Mouse (Mus musculus): ENCODE measurements at regions not wholly inside any gene's neighbourhood (a gene's known extent, or its start where the extent isn't known, plus 50 kb on each side); places are given as distances from the start of the nearest gene placed in this dataset.

DNA sequence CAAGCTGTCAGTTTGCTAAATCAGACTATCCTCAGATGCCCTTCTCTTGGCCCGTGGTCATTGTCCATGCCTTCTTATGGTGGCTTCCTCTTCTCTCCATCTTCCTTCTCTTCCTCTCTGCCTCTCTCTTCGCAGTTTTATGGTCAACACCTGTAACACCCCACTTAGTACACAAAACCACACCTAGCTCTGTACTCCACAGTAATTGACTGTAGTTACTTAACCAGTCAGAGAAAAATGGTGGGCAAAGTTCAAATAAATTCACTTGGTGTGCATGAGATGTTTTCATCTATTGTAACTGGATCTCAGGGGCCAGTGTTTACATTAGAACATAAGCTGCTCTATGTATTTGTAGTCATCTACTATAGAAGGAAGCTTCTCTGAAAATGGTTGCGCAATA is 807.8 kb upstream of the Cadm2 start:
- no peak for DNase-seq

DNA sequence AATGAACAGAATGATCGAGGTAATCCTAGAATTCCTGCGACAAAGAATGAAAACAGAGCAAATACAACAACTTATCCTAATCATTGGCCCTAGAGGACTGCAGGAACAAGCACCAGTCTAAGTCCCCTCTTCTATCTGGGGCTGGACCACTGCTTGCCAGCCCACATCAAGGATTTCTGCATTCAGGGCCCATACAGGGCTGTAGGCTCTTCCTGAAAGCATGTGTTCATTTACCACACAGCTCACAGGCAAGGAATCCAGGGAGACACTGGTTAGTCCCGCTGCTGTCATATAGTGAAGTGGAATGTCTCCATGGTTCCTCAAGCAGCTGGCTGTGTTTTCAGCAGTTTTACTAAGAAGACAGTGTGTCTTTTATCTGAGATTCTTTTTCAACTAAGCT is 806.8 kb upstream of the Cadm2 start:
- DNase-seq = no peak

- DNase-seq = no peak
These were observed 804.6 kb upstream of the Cadm2 start for GRCm38 (mm10) chr16:68425276-68425675.

GRCm38 (mm10) chr16:68401860-68402671 is 781.4 kb upstream of the Cadm2 start:
- DNase-seq = peak; percentile 45 to 49

- DNase-seq = peak; percentile 64 to 81
These were observed 779.9 kb upstream of the Cadm2 start for GRCm38 (mm10) chr16:68400591-68400990.

- no peak for DNase-seq
These were observed 730.4 kb upstream of the Cadm2 start for GRCm38 (mm10) chr16:68351088-68351487.

- no peak for DNase-seq
These were observed 718.3 kb upstream of the Cadm2 start for GRCm38 (mm10) chr16:68338970-68339369.

Measured in cerebellum, postnatal 14 days (tissue).